Mouse (Mus musculus): Measurements from ENCODE around the gene Tacc2. TPM values are rescaled to one million over a fixed set of nuclear protein-coding genes. Genes with fewer than 3 reads are reported as not detected.

Gene Tacc2
- total and polyA plus RNA-seq, 3 experiments: 3.5 to 21.5 TPM; not detected in 1

DNA sequence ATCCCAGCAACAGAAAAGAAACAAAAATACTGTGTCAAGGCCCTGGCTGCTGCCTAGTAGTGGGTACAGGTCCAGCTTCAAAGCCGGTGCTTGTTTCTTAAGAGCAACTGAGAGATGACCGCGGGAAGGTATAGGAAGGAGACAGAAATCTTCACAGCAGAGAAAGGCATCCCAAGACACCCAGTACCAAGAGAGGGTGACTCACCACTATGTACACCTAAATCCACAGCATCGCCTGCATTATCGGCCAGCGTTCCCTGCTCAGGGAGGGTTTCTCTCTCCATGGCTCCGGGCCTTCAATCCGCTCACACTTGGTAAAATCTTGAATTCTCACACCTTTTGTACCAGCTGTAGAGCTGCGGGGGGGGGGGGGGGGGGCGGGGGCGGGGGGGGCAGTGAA, 4.4 kb upstream of the Tacc2 start, which contains the start of gene Nsmce4a:
Nsmce4a (minus strand) TSS at position 298 of the 400 bp plus-strand sequence.
- Histone ChIP-seq H3K9ac (ENCODE audit: control insufficient read depth, low read depth, low read length, poor library complexity, severe bottlenecking) (no peak within 1 kb of the TSS), H3K9me3 (replicated peaks; ENCODE audit: insufficient read depth, low read length) (no peaks in the 10 kb centered on the region), H3K4me3 (ENCODE audit: control insufficient read depth in 1 of 2, insufficient read depth in 1 of 2, low read depth in 2 of 2, low read length in 2 of 2) (no peak within 1 kb of the TSS), H3K36me3 (ENCODE audit: control insufficient read depth in 1 of 2, insufficient read depth in 2 of 2, low read length in 2 of 2) (no peaks in the 10 kb centered on the region), H3K4me1 (ENCODE audit: control insufficient read depth in 1 of 2, insufficient read depth in 2 of 2, low read length in 2 of 2) (no peaks in the 10 kb centered on the region), H3K27me3 (ENCODE audit: control insufficient read depth in 1 of 2, insufficient read depth in 2 of 2, low read length in 2 of 2) (no peaks in the 10 kb centered on the region), H3K27ac (ENCODE audit: control insufficient read depth, low read depth, low read length) (no peak within 1 kb of the TSS), H3K79me2 (ENCODE audit: control insufficient read depth, insufficient read depth, low read length, poor library complexity) (no peaks in the 10 kb centered on the region)
- no peak for TF ChIP-seq GABPA (IDR thresholded peaks at IDR 0.05; ENCODE audit: low read depth, low read length)
- TF ChIP-seq POLR2A (IDR thresholded peaks at IDR 0.05; ENCODE audit: control insufficient read depth in 1 of 2, insufficient read depth in 1 of 2, low read depth in 1 of 2, low read length in 2 of 2, poor library complexity in 1 of 2): no peak
- TF ChIP-seq ZNF384 (IDR thresholded peaks at IDR 0.05; ENCODE audit: low read depth, low read length): no peak
- TF ChIP-seq ELF1 (IDR thresholded peaks at IDR 0.05; ENCODE audit: low read depth, low read length): no peak
- TF ChIP-seq MYC (IDR thresholded peaks at IDR 0.05; ENCODE audit: low read depth, low read length): no peak
- no peak for DNase-seq (ENCODE audit: low read depth, low spot score)

DNA sequence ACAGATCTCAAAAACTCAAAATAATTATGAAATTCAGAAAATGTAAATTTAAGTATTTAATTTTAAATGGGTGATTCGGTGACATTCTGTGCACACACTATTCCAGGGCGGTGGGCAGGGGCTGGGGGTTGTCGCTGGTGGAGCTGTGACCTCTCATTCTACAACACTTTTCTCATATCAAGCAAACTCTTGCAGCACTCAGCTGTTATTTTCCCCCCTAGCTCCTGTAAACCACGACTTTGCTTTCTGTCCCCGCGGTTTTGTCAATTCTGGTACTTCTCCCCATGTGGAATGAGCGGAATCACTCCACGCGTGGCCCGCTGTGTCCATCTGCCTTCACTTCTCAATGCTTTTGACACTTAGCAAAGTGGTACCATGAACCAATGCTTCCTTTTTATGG, 3.5 kb upstream of the Tacc2 start:
- DNase-seq (ENCODE audit: low read depth, low spot score): no peak
- no peak overlapping the region for H3K27ac ChIP-seq (ENCODE audit: control insufficient read depth, low read depth, low read length)

DNA sequence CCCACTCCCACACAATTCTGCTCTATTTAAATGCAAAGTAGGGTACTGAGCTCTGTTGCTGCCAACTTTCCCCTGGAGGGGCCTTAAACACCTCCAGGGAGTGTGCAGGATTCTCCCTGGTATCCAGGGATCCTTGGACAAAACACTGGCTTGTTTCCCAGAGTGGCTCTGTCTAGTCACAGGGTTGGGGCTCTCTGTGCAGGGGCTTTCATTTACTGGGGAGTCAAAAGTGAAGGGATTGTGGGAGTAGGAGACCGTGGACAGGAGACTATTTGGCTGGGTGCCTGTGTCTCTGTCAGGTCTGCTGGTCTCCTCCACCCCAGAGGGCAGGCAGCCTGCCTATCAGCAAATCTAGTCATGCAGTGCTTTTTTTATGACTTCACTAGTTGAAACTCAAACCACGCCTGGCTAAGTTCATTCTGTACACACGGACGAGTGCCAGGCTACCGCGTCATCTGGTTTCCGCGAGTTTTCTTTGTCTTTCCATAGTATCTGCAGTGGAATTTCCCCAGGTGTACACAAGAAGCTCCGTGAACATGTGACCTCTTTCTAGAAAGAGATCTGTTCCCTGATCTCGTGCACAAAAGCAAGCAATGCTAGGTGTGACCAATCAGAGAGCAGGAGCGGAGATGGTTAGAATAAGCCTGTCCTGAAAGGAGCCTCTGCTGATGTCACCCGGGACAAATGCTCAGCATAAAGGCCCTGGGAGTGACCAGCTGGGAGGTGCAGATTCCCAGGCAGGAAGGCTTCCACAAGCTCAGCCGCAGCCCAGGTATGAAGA, 2.8 kb upstream of the Tacc2 start:
- DNase-seq (ENCODE audit: low read depth, low spot score): no peak
- peaks cover 3 to 4% of the 10 kb centered on the region in 2 experiments; a peak in 2 of 4 replicates for H3K4me1 ChIP-seq (ENCODE audit: control insufficient read depth in 1 of 2, insufficient read depth in 2 of 2, low read length in 2 of 2)
- no peak overlapping the region for H3K9ac ChIP-seq (ENCODE audit: control insufficient read depth, low read depth, low read length, poor library complexity, severe bottlenecking)

More for the DNA sequence above, 3.5 kb upstream of the Tacc2 start:
- no peak for TF ChIP-seq MEF2A (IDR thresholded peaks at IDR 0.05; ENCODE audit: extremely low read depth, insufficient replicate concordance, low read depth, low read length, poor library complexity, severe bottlenecking)
- TF ChIP-seq ZKSCAN1 (IDR thresholded peaks at IDR 0.05; ENCODE audit: low read depth, low read length): no peak
- no peak for TF ChIP-seq RCOR1 (IDR thresholded peaks at IDR 0.05; ENCODE audit: low read depth, low read length)
- no peak for TF ChIP-seq TAL1 (IDR thresholded peaks at IDR 0.05; ENCODE audit: low read length)
- TF ChIP-seq CHD1 (IDR thresholded peaks at IDR 0.05; ENCODE audit: low read depth, low read length): no peak
- TF ChIP-seq SMC3 (IDR thresholded peaks at IDR 0.05; ENCODE audit: low read depth, low read length): no peak
- TF ChIP-seq GABPA (IDR thresholded peaks at IDR 0.05; ENCODE audit: low read depth, low read length): no peak
- TF ChIP-seq CTCF (IDR thresholded peaks at IDR 0.05 in 2 of 3, conservative IDR thresholded peaks at IDR 0.05 in 1 of 3; ENCODE audit: control insufficient read depth in 1 of 3, insufficient read depth in 1 of 3, low read depth in 2 of 3, low read length in 3 of 3, poor library complexity in 1 of 3, severe bottlenecking in 1 of 3): no peak
- TF ChIP-seq KAT2A (conservative IDR thresholded peaks at IDR 0.05; ENCODE audit: low read depth, low read length): no peak
- TF ChIP-seq TCF12 (IDR thresholded peaks at IDR 0.05; ENCODE audit: low read depth, low read length): no peak
- no peak for TF ChIP-seq ZMIZ1 (IDR thresholded peaks at IDR 0.05; ENCODE audit: low read depth, low read length)
- TF ChIP-seq NELFE (IDR thresholded peaks at IDR 0.05; ENCODE audit: low read depth, low read length): no peak
- TF ChIP-seq ZNF384 (IDR thresholded peaks at IDR 0.05; ENCODE audit: low read depth, low read length): no peak
- no peak for TF ChIP-seq TBP (IDR thresholded peaks at IDR 0.05; ENCODE audit: low read depth, low read length)
- Histone ChIP-seq H3K4me3 (ENCODE audit: control insufficient read depth in 1 of 2, insufficient read depth in 1 of 2, low read depth in 2 of 2, low read length in 2 of 2) (no peak overlapping the region), H3K9ac (ENCODE audit: control insufficient read depth, low read depth, low read length, poor library complexity, severe bottlenecking) (no peak overlapping the region), H3K27me3 (ENCODE audit: control insufficient read depth in 1 of 2, insufficient read depth in 2 of 2, low read length in 2 of 2) (no peaks in the 10 kb centered on the region), H3K36me3 (ENCODE audit: control insufficient read depth in 1 of 2, insufficient read depth in 2 of 2, low read length in 2 of 2) (no peaks in the 10 kb centered on the region; a peak in 1 of 4 replicates), H3K4me1 (ENCODE audit: control insufficient read depth in 1 of 2, insufficient read depth in 2 of 2, low read length in 2 of 2) (peaks cover 0 to 2% of the 10 kb centered on the region in 2 experiments; a peak in 1 of 4 replicates), H3K9me3 (replicated peaks; ENCODE audit: insufficient read depth, low read length) (no peaks in the 10 kb centered on the region), H3K79me2 (ENCODE audit: control insufficient read depth, insufficient read depth, low read length, poor library complexity) (no peaks in the 10 kb centered on the region)

More for the DNA sequence above, 2.8 kb upstream of the Tacc2 start:
- TF ChIP-seq CHD2 (IDR thresholded peaks at IDR 0.05; ENCODE audit: low read length): no peak
- no peak for TF ChIP-seq MYB (IDR thresholded peaks at IDR 0.05; ENCODE audit: low read depth, low read length)
- TF ChIP-seq HCFC1 (IDR thresholded peaks at IDR 0.05; ENCODE audit: low read depth, low read length): no peak
- TF ChIP-seq UBTF (IDR thresholded peaks at IDR 0.05; ENCODE audit: borderline replicate concordance, insufficient read depth, low read depth, low read length): no peak
- H3K9me3 ChIP-seq (replicated peaks; ENCODE audit: insufficient read depth, low read length): no peaks in the 10 kb centered on the region
- peaks cover 0 to 4% of the 10 kb centered on the region in 2 experiments; a peak in 2 of 4 replicates for H3K36me3 ChIP-seq (ENCODE audit: control insufficient read depth in 1 of 2, insufficient read depth in 2 of 2, low read length in 2 of 2)
- no peaks in the 10 kb centered on the region for H3K79me2 ChIP-seq (ENCODE audit: control insufficient read depth, insufficient read depth, low read length, poor library complexity)
- H3K27me3 ChIP-seq (ENCODE audit: control insufficient read depth in 1 of 2, insufficient read depth in 2 of 2, low read length in 2 of 2): no peaks in the 10 kb centered on the region
- H3K27ac ChIP-seq (ENCODE audit: control insufficient read depth, low read depth, low read length): no peak overlapping the region
- H3K4me3 ChIP-seq (ENCODE audit: control insufficient read depth in 1 of 2, insufficient read depth in 1 of 2, low read depth in 2 of 2, low read length in 2 of 2): no peak overlapping the region
